Mouse (Mus musculus) retina, embryonic 14.5 days (tissue): Measurements from ENCODE around the gene Ctsz.

ENCODE experiments used
- DNase-seq: peaks from one replicate; pipeline ENCODE4 v3.0.0-alpha.2; 2015; ENCODE audit warnings: low spot score

Ctsz gene

GRCm38 (mm10) chr2:174392554-174392953 lies 46.3 kb downstream of the Ctsz start:
- no peak for DNase-seq

- DNase-seq: no peak
These were observed 46.9 kb downstream of the Ctsz start for GRCm38 (mm10) chr2:174391936-174392335.

GRCm38 (mm10) chr2:174381021-174381420 lies 57.8 kb downstream of the Ctsz start:
- DNase-seq: no peak
